Mouse (Mus musculus) C2C12 (cell line): ENCODE data around the gene Otogl. TPM values are rescaled to one million over a fixed set of nuclear protein-coding genes. Genes with fewer than 3 reads are reported as not detected.

Experiments used
- H3K27me3 ChIP-seq: one replicate; pipeline ENCODE4 v1.6.1; 2011; ENCODE audit not compliant: control insufficient read depth, insufficient read depth, insufficient read length
- H3K36me3 ChIP-seq: one replicate; pipeline ENCODE4 v1.6.1; 2011; ENCODE audit not compliant: control insufficient read depth, insufficient read depth
- H3K4me3 ChIP-seq: one replicate; pipeline ENCODE4 v1.5.1; 2011; ENCODE audit warnings: mild to moderate bottlenecking, control low read depth; ENCODE audit not compliant: poor library complexity, insufficient read depth, severe bottlenecking
- H3K79me2 ChIP-seq: one replicate; pipeline ENCODE4 v1.6.1; 2011; ENCODE audit not compliant: control insufficient read depth, insufficient read depth
- H3K79me3 ChIP-seq: one replicate; pipeline ENCODE4 v1.6.1; 2011; ENCODE audit warnings: low read depth, control low read depth
- H3ac ChIP-seq: one replicate; pipeline ENCODE3; 2011; ENCODE audit warnings: low read depth; ENCODE audit not compliant: control insufficient read depth, insufficient read length
- CEBPB ChIP-seq: IDR thresholded peaks from one replicate; pipeline ENCODE4 v1.6.1; 2011; ENCODE audit warnings: low read depth, mild to moderate bottlenecking, control low read depth, moderate library complexity
- CTCF ChIP-seq: IDR thresholded peaks from one replicate; pipeline ENCODE4 v1.5.1; 2011; ENCODE audit not compliant: control insufficient read depth, insufficient read depth, insufficient read length
- FOSL1 ChIP-seq: IDR thresholded peaks from one replicate; pipeline ENCODE4 v1.8.0; 2011; ENCODE audit warnings: mild to moderate bottlenecking, low read length; ENCODE audit not compliant: poor library complexity, insufficient read depth, severe bottlenecking
- MAX ChIP-seq: IDR thresholded peaks from one replicate; pipeline ENCODE4 v1.6.1; 2011; ENCODE audit warnings: mild to moderate bottlenecking, control low read depth
- MYOD1 ChIP-seq: IDR thresholded peaks from one replicate; pipeline ENCODE4 v1.6.1; 2011; ENCODE audit warnings: low read depth; ENCODE audit not compliant: control insufficient read depth, insufficient read length
- MYOG ChIP-seq: IDR thresholded peaks from one replicate; pipeline ENCODE4 v1.6.1; 2011; ENCODE audit not compliant: control insufficient read depth, insufficient read length; ENCODE audit errors: extremely low read depth
- USF1 ChIP-seq: IDR thresholded peaks from one replicate; pipeline ENCODE4 v1.6.1; 2011; ENCODE audit warnings: low read depth, mild to moderate bottlenecking, control low read depth, moderate library complexity
- polyA plus RNA-seq: library from polyadenylated mRNA; unstranded; fragments of >200 nt; fragmentation: generic; extraction: Trizol; gene quantifications from one replicate; pipeline ENCODE4 v1.2.1, GENCODE M21; 2012; ENCODE audit warnings: missing spikeins

Gene Otogl
- polyA plus RNA-seq, 1 experiment = 0.01 TPM

DNA sequence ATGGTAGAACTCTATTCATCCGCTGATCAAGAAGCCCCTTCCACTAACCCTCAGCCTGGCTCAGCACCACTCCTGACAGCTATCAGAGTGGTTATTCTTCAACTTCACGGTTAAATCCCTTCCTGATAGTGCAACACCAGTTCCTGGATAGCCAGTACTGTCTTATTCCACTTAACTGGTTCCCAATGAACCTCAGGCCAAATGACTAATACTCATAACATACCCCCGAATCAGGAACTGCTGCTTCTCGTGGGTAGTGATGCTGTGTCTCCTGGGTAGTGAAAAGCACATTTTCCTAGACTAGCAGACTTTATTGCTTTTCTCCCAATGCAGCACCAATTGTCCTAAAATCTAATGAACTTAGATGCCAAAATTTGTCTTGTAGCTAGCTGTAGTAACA is 39.8 kb downstream of the Otogl start:
- Histone ChIP-seq H3K4me3 (no peak overlapping the region), H3K79me2 (no peaks in the 10 kb centered on the region)
- TF ChIP-seq MYOD1 (no peak), CEBPB (no peak), USF1 (no peak), MYOG (no peak), FOSL1 (no peak), CTCF (no peak), MAX (no peak)

GRCm38 (mm10) chr10:107870540-107870939 is 41.4 kb downstream of the Otogl start:
- TF ChIP-seq MYOG = no peak
- TF ChIP-seq MYOD1 = no peak
- TF ChIP-seq CTCF = no peak
- no peak for TF ChIP-seq USF1
- TF ChIP-seq FOSL1 = no peak
- no peak for TF ChIP-seq CEBPB
- no peak for TF ChIP-seq MAX
- Histone ChIP-seq H3K36me3 (no peaks in the 10 kb centered on the region), H3K4me3 (no peak overlapping the region), H3K79me2 (no peaks in the 10 kb centered on the region), H3ac (no peak overlapping the region), H3K79me3 (no peaks in the 10 kb centered on the region), H3K27me3 (no peaks in the 10 kb centered on the region)

More for the DNA sequence above, 39.8 kb downstream of the Otogl start:
- Histone ChIP-seq H3K79me3 (no peaks in the 10 kb centered on the region), H3K36me3 (no peaks in the 10 kb centered on the region), H3ac (no peak overlapping the region), H3K27me3 (no peaks in the 10 kb centered on the region)

DNA sequence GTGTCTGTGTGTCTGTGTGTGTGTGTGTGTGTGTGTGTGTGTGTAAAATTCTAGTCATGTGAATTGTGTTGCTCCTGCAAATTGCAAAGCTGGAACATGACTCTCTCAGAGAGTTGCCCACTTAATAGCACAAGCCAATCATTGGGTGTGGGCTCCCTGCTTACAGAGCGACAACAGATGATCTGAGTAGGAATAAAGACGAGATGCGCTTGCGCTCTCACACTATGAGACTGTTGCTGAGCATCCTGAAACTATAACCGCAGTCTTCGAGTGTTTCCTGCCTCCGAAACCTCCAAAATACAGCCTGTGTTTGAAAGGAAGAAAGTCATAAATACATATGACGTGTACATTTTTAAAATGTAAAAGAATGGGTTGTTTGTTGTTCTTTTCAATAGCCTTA is 43.0 kb downstream of the Otogl start:
- H3K27me3 ChIP-seq = no peaks in the 10 kb centered on the region
- H3ac ChIP-seq = no peak overlapping the region
- no peaks in the 10 kb centered on the region for H3K79me3 ChIP-seq
- no peak overlapping the region for H3K4me3 ChIP-seq
- no peak for TF ChIP-seq USF1
- TF ChIP-seq FOSL1 = no peak
- no peak for TF ChIP-seq MYOD1
- TF ChIP-seq CTCF = no peak
- no peak for TF ChIP-seq CEBPB
- TF ChIP-seq MYOG = no peak
- no peak for TF ChIP-seq MAX
- H3K79me2 ChIP-seq = no peaks in the 10 kb centered on the region
- no peaks in the 10 kb centered on the region for H3K36me3 ChIP-seq

GRCm38 (mm10) chr10:107867414-107867813 is 44.5 kb downstream of the Otogl start:
- Histone ChIP-seq H3K36me3 (no peaks in the 10 kb centered on the region), H3ac (no peak overlapping the region), H3K79me2 (no peaks in the 10 kb centered on the region), H3K4me3 (no peak overlapping the region), H3K27me3 (no peaks in the 10 kb centered on the region), H3K79me3 (no peaks in the 10 kb centered on the region)
- TF ChIP-seq MYOG (no peak), CTCF (no peak), FOSL1 (no peak), MAX (no peak), CEBPB (no peak), MYOD1 (no peak)

- Histone ChIP-seq H3K79me3 (no peaks in the 10 kb centered on the region), H3ac (no peak overlapping the region), H3K27me3 (no peaks in the 10 kb centered on the region), H3K36me3 (no peaks in the 10 kb centered on the region), H3K4me3 (no peak overlapping the region), H3K79me2 (no peaks in the 10 kb centered on the region)
- no peak for TF ChIP-seq CEBPB
- no peak for TF ChIP-seq MYOG
- no peak for TF ChIP-seq MYOD1
- TF ChIP-seq USF1 = no peak
- no peak for TF ChIP-seq MAX
- no peak for TF ChIP-seq CTCF
- TF ChIP-seq FOSL1 = no peak
Observed at GRCm38 (mm10) chr10:107860235-107860917, 51.6 kb downstream of the Otogl start.

GRCm38 (mm10) chr10:107859220-107859619 is 52.7 kb downstream of the Otogl start:
- TF ChIP-seq FOSL1 (no peak), USF1 (no peak), CEBPB (no peak), MYOG (no peak), CTCF (no peak), MAX (no peak), MYOD1 (no peak)
- Histone ChIP-seq H3K27me3 (no peaks in the 10 kb centered on the region), H3K36me3 (no peaks in the 10 kb centered on the region), H3ac (no peak overlapping the region), H3K79me3 (no peaks in the 10 kb centered on the region), H3K4me3 (no peak overlapping the region), H3K79me2 (no peaks in the 10 kb centered on the region)
